Mouse (Mus musculus) hindbrain, postnatal 0 days (tissue): Measurements from ENCODE around the gene Fam214a. TPM values are rescaled to one million over a fixed set of nuclear protein-coding genes. Genes with fewer than 3 reads are reported as not detected.
A peak's percentile ranks its signal among the peaks of the same experiment; 100 is the strongest.

Experiments
- ATAC-seq: fragments of 200-750 bp; cut with Nextera tagmentation; 2 replicates; pipeline ENCODE4 v1.8.0; 2017; ENCODE audit warnings: mild to moderate bottlenecking, moderate TSS enrichment, moderate library complexity
- DNase-seq: peaks from one replicate; pipeline ENCODE4 v3.0.0-alpha.2; 2015; ENCODE audit warnings: low spot score
- H3K27ac ChIP-seq: fragments of 300-500 bp; sonication (generic); 2 replicates; pipeline ENCODE4 v1.5.1; 2014; ENCODE audit warnings: mild to moderate bottlenecking
- H3K27me3 ChIP-seq: fragments of 300-500 bp; sonication (generic); 2 replicates; pipeline ENCODE4 v1.6.1; 2014; ENCODE audit warnings: low read length, mixed read lengths; ENCODE audit not compliant: insufficient read depth
- H3K36me3 ChIP-seq: fragments of 300-500 bp; sonication (generic); 2 replicates; pipeline ENCODE4 v1.6.1; 2014; ENCODE audit warnings: low read length, mixed read lengths; ENCODE audit not compliant: insufficient read depth
- H3K4me1 ChIP-seq: fragments of 300-500 bp; sonication (generic); 2 replicates; pipeline ENCODE4 v1.6.1; 2014; ENCODE audit warnings: antibody characterized with exemption, low read length, mixed read lengths; ENCODE audit not compliant: insufficient read depth
- H3K4me2 ChIP-seq: fragments of 300-500 bp; sonication (generic); 2 replicates; pipeline ENCODE4 v1.6.1; 2014; ENCODE audit warnings: low read depth, mild to moderate bottlenecking, low read length, moderate library complexity, mixed read lengths
- H3K4me3 ChIP-seq: fragments of 300-500 bp; sonication (generic); 2 replicates; pipeline ENCODE4 v1.5.1; 2014; ENCODE audit warnings: low read length
- H3K9ac ChIP-seq: fragments of 300-500 bp; sonication (generic); replicated peaks from 2 replicates; pipeline ENCODE4 v1.6.1; 2014; ENCODE audit warnings: mild to moderate bottlenecking, low read length, moderate library complexity, mixed read lengths
- H3K9me3 ChIP-seq: fragments of 300-500 bp; sonication (generic); 2 replicates; pipeline ENCODE4 v1.6.1; 2016; ENCODE audit warnings: low read length, mixed read lengths
- CTCF ChIP-seq: IDR thresholded peaks from 2 replicates; pipeline ENCODE4 v1.5.1; 2016; ENCODE audit warnings: antibody characterized with exemption, control low read depth, low read depth
- WGBS: fragments of 180-500 bp; shearing (Covaris S2); extraction: QIAGEN DNeasy Blood & Tissue Kit; methylation state at CpG from one replicate; pipeline ENCODE4 v1.1.7; 2014; 5-methylcytosine and 5-hydroxymethylcytosine counted together
- polyA plus RNA-seq: library from polyadenylated mRNA; unstranded; fragments of >200 nt; fragmentation: Nextera tagmentation; extraction: Ambion mirVana; gene quantifications from 2 replicates; pipeline ENCODE4 v1.2.1, GENCODE M21; 2015
- total RNA-seq: library from RNA; depleted of rRNA; stranded (reverse); fragments of >200 nt; gene quantifications from 2 replicates; pipeline ENCODE4 v1.2.3, GENCODE M21; 2014

The Fam214a gene
- total and polyA plus RNA-seq, 2 experiments from 2014 or later = 18.6 to 28.6 TPM

GRCm38 (mm10) chr9:75001006-75001405 lies 48.3 kb downstream of the Fam214a start:
- Histone ChIP-seq H3K36me3 (no peaks in the 10 kb centered on the region), H3K27ac (peak overlapping the region; percentile 23; the same call in 1 of the 2 replicates), H3K4me3 (no peak overlapping the region), H3K9ac (no peak overlapping the region), H3K9me3 (no peaks in the 10 kb centered on the region), H3K4me1 (no peaks in the 10 kb centered on the region), H3K27me3 (no peaks in the 10 kb centered on the region), H3K4me2 (no peak overlapping the region)
- 78% methylated on average over 6 of the region's 6 CpGs for WGBS
- ATAC-seq (0 out of 2 replicates have a peak, but pooled peaks have one; percentile 27), DNase-seq (no peak)
- no peak for TF ChIP-seq CTCF

- Histone ChIP-seq H3K27ac (peak overlapping the region; percentile 23; the same call in 1 of the 2 replicates), H3K36me3 (peaks cover 1% of the 10 kb centered on the region; the same call in 1 of the 2 replicates), H3K4me1 (no peaks in the 10 kb centered on the region), H3K27me3 (no peaks in the 10 kb centered on the region), H3K4me2 (no peak overlapping the region), H3K9me3 (no peaks in the 10 kb centered on the region), H3K9ac (0 out of 2 replicates have a peak overlapping the region, but pooled peaks have one; percentile 10), H3K4me3 (no peak overlapping the region)
- peak; percentile 68 for DNase-seq
- 32% methylated on average over 5 of the region's 5 CpGs for WGBS
- peak; percentile 74 for ATAC-seq
- TF ChIP-seq CTCF = no peak
These were observed 49.0 kb downstream of the Fam214a start for GRCm38 (mm10) chr9:75001611-75002204.

- Histone ChIP-seq H3K36me3 (peaks cover 6% of the 10 kb centered on the region; the same call in 1 of the 2 replicates), H3K27me3 (no peaks in the 10 kb centered on the region), H3K9ac (no peak overlapping the region), H3K4me3 (no peak overlapping the region), H3K4me1 (no peaks in the 10 kb centered on the region), H3K27ac (0 out of 2 replicates have a peak overlapping the region, but pooled peaks have one; percentile 9), H3K9me3 (no peaks in the 10 kb centered on the region), H3K4me2 (no peak overlapping the region)
- DNase-seq (no peak), ATAC-seq (no peak)
- TF ChIP-seq CTCF = no peak
- WGBS = 64% methylated on average over 3 of the region's 3 CpGs
These were observed 49.6 kb downstream of the Fam214a start for GRCm38 (mm10) chr9:75002262-75002661.

GRCm38 (mm10) chr9:75004203-75004602 lies 51.5 kb downstream of the Fam214a start:
- DNase-seq (no peak), ATAC-seq (no peak)
- 87% methylated on average over 10 of the region's 10 CpGs for WGBS
- Histone ChIP-seq H3K9ac (no peak overlapping the region), H3K4me1 (no peaks in the 10 kb centered on the region), H3K27me3 (no peaks in the 10 kb centered on the region), H3K36me3 (peaks cover 16% of the 10 kb centered on the region; the same call in 1 of the 2 replicates), H3K27ac (no peak overlapping the region), H3K4me2 (no peak overlapping the region), H3K4me3 (no peak overlapping the region), H3K9me3 (no peaks in the 10 kb centered on the region)
- TF ChIP-seq CTCF = no peak

GRCm38 (mm10) chr9:75016591-75016990 lies 63.9 kb downstream of the Fam214a start:
- Histone ChIP-seq H3K4me3 (no peak overlapping the region), H3K27me3 (no peaks in the 10 kb centered on the region), H3K27ac (no peak overlapping the region), H3K9ac (no peak overlapping the region), H3K4me2 (no peak overlapping the region), H3K9me3 (no peaks in the 10 kb centered on the region), H3K36me3 (peaks cover 26% of the 10 kb centered on the region; the same call in 1 of the 2 replicates), H3K4me1 (no peaks in the 10 kb centered on the region)
- WGBS = 95% methylated on average over 2 of the region's 2 CpGs
- no peak for DNase-seq
- no peak for TF ChIP-seq CTCF
- no peak for ATAC-seq

GRCm38 (mm10) chr9:75019181-75019580 lies 66.5 kb downstream of the Fam214a start:
- Histone ChIP-seq H3K4me1 (no peaks in the 10 kb centered on the region), H3K4me2 (no peak overlapping the region), H3K36me3 (peaks cover 26% of the 10 kb centered on the region; the same call in 1 of the 2 replicates), H3K9me3 (no peaks in the 10 kb centered on the region), H3K27me3 (no peaks in the 10 kb centered on the region), H3K4me3 (no peak overlapping the region), H3K27ac (no peak overlapping the region), H3K9ac (no peak overlapping the region)
- TF ChIP-seq CTCF = no peak
- DNase-seq = no peak
- 89% methylated on average over 6 of the region's 6 CpGs for WGBS
- no peak for ATAC-seq

- WGBS = 91% methylated on average over 3 of the region's 3 CpGs
- H3K36me3 ChIP-seq = peaks cover 26% of the 10 kb centered on the region; the same call in 1 of the 2 replicates
- no peak overlapping the region for H3K9ac ChIP-seq
- no peaks in the 10 kb centered on the region for H3K9me3 ChIP-seq
- H3K27me3 ChIP-seq = no peaks in the 10 kb centered on the region
- DNase-seq (no peak), ATAC-seq (no peak)
- no peak overlapping the region for H3K27ac ChIP-seq
- H3K4me1 ChIP-seq = no peaks in the 10 kb centered on the region
- TF ChIP-seq CTCF = no peak
- H3K4me3 ChIP-seq = no peak overlapping the region
- no peak overlapping the region for H3K4me2 ChIP-seq
These were observed 66.9 kb downstream of the Fam214a start for GRCm38 (mm10) chr9:75019592-75019991.
